Mouse (Mus musculus): ENCODE measurements around the gene Gm26558. TPM values are rescaled to one million over a fixed set of nuclear protein-coding genes. Genes with fewer than 3 reads are reported as not detected.

Gm26558 gene
- polyA plus RNA-seq, 1 experiment from 2014 or later: 5.0 TPM

- no peaks in the 10 kb centered on the region for H3K36me3 ChIP-seq (ENCODE audit: control insufficient read depth, insufficient read depth, low read length)
- ATAC-seq (ENCODE audit: low FRiP score, low TSS enrichment): no peak
- WGBS: 94% methylated on average over 1 of the region's 1 CpGs
- H3K4me1 ChIP-seq (ENCODE audit: control insufficient read depth, insufficient read depth, low read length): peaks cover 8% of the 10 kb centered on the region; the same call in 1 of the 2 replicates
- H3K4me2 ChIP-seq (replicated peaks; ENCODE audit: low read depth, low read length): no peak overlapping the region
- no peaks in the 10 kb centered on the region for H3K27me3 ChIP-seq (ENCODE audit: control insufficient read depth, insufficient read depth, low read length)
- H3K9me3 ChIP-seq (ENCODE audit: control insufficient read depth, low read length): no peaks in the 10 kb centered on the region
- no peak overlapping the region for H3K27ac ChIP-seq (ENCODE audit: low read depth, low read length)
- no peak overlapping the region for H3K4me3 ChIP-seq (ENCODE audit: low read length)
- H3K9ac ChIP-seq (ENCODE audit: low read depth, low read length): no peak overlapping the region
Measured at GRCm38 (mm10) chr2:70632412-70632811, 29.5 kb downstream of the Gm26558 start.

GRCm38 (mm10) chr2:70631321-70631720 is 30.6 kb downstream of the Gm26558 start:
- H3K27me3 ChIP-seq (ENCODE audit: control insufficient read depth, insufficient read depth, low read length): no peaks in the 10 kb centered on the region
- H3K4me2 ChIP-seq (replicated peaks; ENCODE audit: low read depth, low read length): no peak overlapping the region
- WGBS: 95% methylated on average over 1 of the region's 1 CpGs
- 0 out of 2 replicates have a peak, but pooled peaks cover 3% of the 10 kb centered on the region for H3K9me3 ChIP-seq (ENCODE audit: control insufficient read depth, low read length)
- no peak for ATAC-seq (ENCODE audit: low FRiP score, low TSS enrichment)
- no peaks in the 10 kb centered on the region for H3K36me3 ChIP-seq (ENCODE audit: control insufficient read depth, insufficient read depth, low read length)
- H3K27ac ChIP-seq (ENCODE audit: low read depth, low read length): no peak overlapping the region
- H3K9ac ChIP-seq (ENCODE audit: low read depth, low read length): no peak overlapping the region
- H3K4me3 ChIP-seq (ENCODE audit: low read length): no peak overlapping the region
- H3K4me1 ChIP-seq (ENCODE audit: control insufficient read depth, insufficient read depth, low read length): peaks cover 8% of the 10 kb centered on the region; the same call in 1 of the 2 replicates

- no peak overlapping the region for H3K9ac ChIP-seq (ENCODE audit: low read depth, low read length)
- 0 out of 2 replicates have a peak, but pooled peaks cover 3% of the 10 kb centered on the region for H3K9me3 ChIP-seq (ENCODE audit: control insufficient read depth, low read length)
- peaks cover 8% of the 10 kb centered on the region; the same call in 1 of the 2 replicates for H3K4me1 ChIP-seq (ENCODE audit: control insufficient read depth, insufficient read depth, low read length)
- H3K27ac ChIP-seq (ENCODE audit: low read depth, low read length): no peak overlapping the region
- 60% methylated on average over 3 of the region's 3 CpGs for WGBS
- no peaks in the 10 kb centered on the region for H3K27me3 ChIP-seq (ENCODE audit: control insufficient read depth, insufficient read depth, low read length)
- peak overlapping the region; percentile 45 for H3K4me2 ChIP-seq (replicated peaks; ENCODE audit: low read depth, low read length)
- H3K36me3 ChIP-seq (ENCODE audit: control insufficient read depth, insufficient read depth, low read length): no peaks in the 10 kb centered on the region
- peak; percentile 50; the same call in 1 of the 2 replicates for ATAC-seq (ENCODE audit: low FRiP score, low TSS enrichment)
- H3K4me3 ChIP-seq (ENCODE audit: low read length): peak overlapping the region; percentile 22; the same call in 1 of the 2 replicates
Measured at GRCm38 (mm10) chr2:70629921-70630320, 32.0 kb downstream of the Gm26558 start.

- peak; percentile 90 for ATAC-seq (ENCODE audit: low FRiP score, low TSS enrichment)
- Histone ChIP-seq H3K36me3 (ENCODE audit: control insufficient read depth, insufficient read depth, low read length) (no peaks in the 10 kb centered on the region), H3K9ac (ENCODE audit: low read depth, low read length) (no peak overlapping the region; the same call in 1 of the 2 replicates), H3K4me1 (ENCODE audit: control insufficient read depth, insufficient read depth, low read length) (peaks cover 8% of the 10 kb centered on the region; the same call in 1 of the 2 replicates), H3K27ac (ENCODE audit: low read depth, low read length) (no peak overlapping the region), H3K4me2 (replicated peaks; ENCODE audit: low read depth, low read length) (peak overlapping the region; percentile 45), H3K4me3 (ENCODE audit: low read length) (peak overlapping the region; percentile 22), H3K27me3 (ENCODE audit: control insufficient read depth, insufficient read depth, low read length) (no peaks in the 10 kb centered on the region), H3K9me3 (ENCODE audit: control insufficient read depth, low read length) (0 out of 2 replicates have a peak, but pooled peaks cover 3% of the 10 kb centered on the region)
- 3% methylated on average over 10 of the region's 10 CpGs for WGBS
Measured at GRCm38 (mm10) chr2:70629339-70629761, 32.6 kb downstream of the Gm26558 start.

GRCm38 (mm10) chr2:70628397-70628796 is 33.5 kb downstream of the Gm26558 start:
- Histone ChIP-seq H3K27ac (ENCODE audit: low read depth, low read length) (no peak overlapping the region), H3K36me3 (ENCODE audit: control insufficient read depth, insufficient read depth, low read length) (no peaks in the 10 kb centered on the region), H3K9ac (ENCODE audit: low read depth, low read length) (no peak overlapping the region), H3K9me3 (ENCODE audit: control insufficient read depth, low read length) (0 out of 2 replicates have a peak, but pooled peaks cover 3% of the 10 kb centered on the region), H3K4me3 (ENCODE audit: low read length) (no peak overlapping the region), H3K27me3 (ENCODE audit: control insufficient read depth, insufficient read depth, low read length) (no peaks in the 10 kb centered on the region), H3K4me1 (ENCODE audit: control insufficient read depth, insufficient read depth, low read length) (peaks cover 8% of the 10 kb centered on the region; the same call in 1 of the 2 replicates), H3K4me2 (replicated peaks; ENCODE audit: low read depth, low read length) (no peak overlapping the region)
- no peak for ATAC-seq (ENCODE audit: low FRiP score, low TSS enrichment)
- WGBS: 83% methylated on average over 12 of the region's 12 CpGs

- Histone ChIP-seq H3K4me2 (replicated peaks; ENCODE audit: low read depth, low read length) (no peak overlapping the region), H3K27me3 (ENCODE audit: control insufficient read depth, insufficient read depth, low read length) (no peaks in the 10 kb centered on the region), H3K4me3 (ENCODE audit: low read length) (no peak overlapping the region), H3K9me3 (ENCODE audit: control insufficient read depth, low read length) (0 out of 2 replicates have a peak, but pooled peaks cover 3% of the 10 kb centered on the region), H3K4me1 (ENCODE audit: control insufficient read depth, insufficient read depth, low read length) (peaks cover 8% of the 10 kb centered on the region; the same call in 1 of the 2 replicates), H3K9ac (ENCODE audit: low read depth, low read length) (no peak overlapping the region), H3K27ac (ENCODE audit: low read depth, low read length) (no peak overlapping the region), H3K36me3 (ENCODE audit: control insufficient read depth, insufficient read depth, low read length) (no peaks in the 10 kb centered on the region)
- 60% methylated on average over 7 of the region's 7 CpGs for WGBS
- no peak for ATAC-seq (ENCODE audit: low FRiP score, low TSS enrichment)
Measured at GRCm38 (mm10) chr2:70625761-70626160, 36.1 kb downstream of the Gm26558 start.

GRCm38 (mm10) chr2:70622244-70622643 is 39.7 kb downstream of the Gm26558 start:
- no peaks in the 10 kb centered on the region for H3K27me3 ChIP-seq (ENCODE audit: control insufficient read depth, insufficient read depth, low read length)
- H3K27ac ChIP-seq (ENCODE audit: low read depth, low read length): no peak overlapping the region
- H3K9ac ChIP-seq (ENCODE audit: low read depth, low read length): no peak overlapping the region
- no peaks in the 10 kb centered on the region for H3K4me1 ChIP-seq (ENCODE audit: control insufficient read depth, insufficient read depth, low read length)
- WGBS: 67% methylated on average over 4 of the region's 4 CpGs
- no peak overlapping the region for H3K4me2 ChIP-seq (replicated peaks; ENCODE audit: low read depth, low read length)
- no peaks in the 10 kb centered on the region for H3K36me3 ChIP-seq (ENCODE audit: control insufficient read depth, insufficient read depth, low read length)
- no peak for ATAC-seq (ENCODE audit: low FRiP score, low TSS enrichment)
- H3K9me3 ChIP-seq (ENCODE audit: control insufficient read depth, low read length): 0 out of 2 replicates have a peak, but pooled peaks cover 2% of the 10 kb centered on the region
- no peak overlapping the region for H3K4me3 ChIP-seq (ENCODE audit: low read length)

- Histone ChIP-seq H3K27ac (ENCODE audit: low read depth, low read length) (no peak overlapping the region), H3K9me3 (ENCODE audit: control insufficient read depth, low read length) (no peaks in the 10 kb centered on the region), H3K36me3 (ENCODE audit: control insufficient read depth, insufficient read depth, low read length) (no peaks in the 10 kb centered on the region), H3K27me3 (ENCODE audit: control insufficient read depth, insufficient read depth, low read length) (no peaks in the 10 kb centered on the region), H3K9ac (ENCODE audit: low read depth, low read length) (no peak overlapping the region), H3K4me1 (ENCODE audit: control insufficient read depth, insufficient read depth, low read length) (no peaks in the 10 kb centered on the region), H3K4me2 (replicated peaks; ENCODE audit: low read depth, low read length) (no peak overlapping the region), H3K4me3 (ENCODE audit: low read length) (no peak overlapping the region)
- WGBS: 28% methylated on average over 6 of the region's 6 CpGs
- ATAC-seq (ENCODE audit: low FRiP score, low TSS enrichment): no peak
Measured at GRCm38 (mm10) chr2:70620225-70620624, 41.7 kb downstream of the Gm26558 start.

GRCm38 (mm10) chr2:70619232-70619835 is 42.6 kb downstream of the Gm26558 start:
- WGBS: 78% methylated on average over 6 of the region's 6 CpGs
- H3K9me3 ChIP-seq (ENCODE audit: control insufficient read depth, low read length): no peaks in the 10 kb centered on the region

More at GRCm38 (mm10) chr2:70619232-70619835, 42.6 kb downstream of the Gm26558 start:
- no peak for ATAC-seq (ENCODE audit: low FRiP score, low TSS enrichment)
- H3K27me3 ChIP-seq (ENCODE audit: control insufficient read depth, insufficient read depth, low read length): no peaks in the 10 kb centered on the region
- no peak overlapping the region for H3K4me3 ChIP-seq (ENCODE audit: low read length)
- H3K36me3 ChIP-seq (ENCODE audit: control insufficient read depth, insufficient read depth, low read length): no peaks in the 10 kb centered on the region
- H3K9ac ChIP-seq (ENCODE audit: low read depth, low read length): no peak overlapping the region
- H3K4me1 ChIP-seq (ENCODE audit: control insufficient read depth, insufficient read depth, low read length): no peaks in the 10 kb centered on the region
- H3K4me2 ChIP-seq (replicated peaks; ENCODE audit: low read depth, low read length): no peak overlapping the region
- no peak overlapping the region for H3K27ac ChIP-seq (ENCODE audit: low read depth, low read length)
